8 mouse cellular contexts compared by ENCODE assay signal in the genomic region with DNA sequence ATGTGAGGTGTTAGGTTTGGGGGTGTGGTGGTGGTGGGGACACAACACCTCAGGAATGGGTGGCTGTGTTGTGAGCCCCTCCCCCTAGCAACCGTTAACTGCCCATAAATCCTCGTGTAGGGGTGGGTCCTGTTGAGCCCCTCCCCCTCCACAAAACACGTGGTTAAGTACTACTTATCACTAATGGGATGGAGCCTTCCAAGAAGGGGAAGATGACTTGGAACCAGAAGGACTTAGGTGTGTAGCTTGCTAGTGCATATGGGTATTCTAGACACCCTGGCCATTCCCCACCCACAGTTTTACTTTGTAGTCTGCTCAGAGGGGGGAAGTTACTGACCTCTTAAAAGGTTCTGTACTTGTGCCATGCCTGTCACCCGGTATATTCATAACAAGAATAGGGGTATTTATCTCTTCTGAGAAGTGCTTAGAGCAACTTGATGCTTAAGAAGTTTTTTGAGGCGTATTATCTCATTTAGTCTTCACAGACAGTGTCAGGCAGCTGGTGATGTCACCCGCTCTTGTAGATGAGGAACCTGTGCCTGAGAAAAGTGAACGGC. TPM values are rescaled to one million over a fixed set of nuclear protein-coding genes. Genes with fewer than 3 reads are reported as not detected.
DNase-seq lines count a peak whose midpoint lies in the region; ATAC-seq and TF ChIP-seq lines count a peak whose summit lies in the region.

No protein-coding gene starts in this region.

- no peak for DNase-seq in layer of hippocampus, adult 2 months (ENCODE audit: low spot score in 2 of 2)
- no peak for DNase-seq in layer of hippocampus, adult 11-12 months (ENCODE audit: low spot score)
- peak; percentile 22 for DNase-seq in brain, adult 2 months (ENCODE audit: low read depth, low spot score)
- DNase-seq in naive thymus-derived CD4-positive, alpha-beta T cell, adult 2 months (ENCODE audit: low read depth) = peak; percentile 52
- no peak for DNase-seq in left cerebral cortex, adult 11 months (ENCODE audit: low spot score)
- no peak for DNase-seq in cerebellum, adult 11 months

- no peaks in the 10 kb centered on the region for H3K27me3 ChIP-seq in hindbrain, embryonic 12.5 days
- H3K27me3 ChIP-seq in liver, embryonic 12.5 days (replicated peaks) = no peaks in the 10 kb centered on the region

- no peaks in the 10 kb centered on the region for H3K9me3 ChIP-seq in hindbrain, embryonic 12.5 days (replicated peaks)
- H3K9me3 ChIP-seq in liver, embryonic 12.5 days (replicated peaks) = no peaks in the 10 kb centered on the region

- H3K36me3 ChIP-seq in hindbrain, embryonic 12.5 days = no peaks in the 10 kb centered on the region
- 0 out of 2 replicates have a peak, but pooled peaks cover 3% of the 10 kb centered on the region for H3K36me3 ChIP-seq in liver, embryonic 12.5 days

- H3K4me2 ChIP-seq in hindbrain, embryonic 12.5 days (replicated peaks) = peak overlapping the region; percentile 87
- H3K4me2 ChIP-seq in liver, embryonic 12.5 days = peak overlapping the region; percentile 95

- peak overlapping the region; percentile 100 for H3K4me3 ChIP-seq in layer of hippocampus, adult 2 months
- H3K4me3 ChIP-seq in hindbrain, embryonic 12.5 days = peak overlapping the region; percentile 89
- peak overlapping the region; percentile 84 for H3K4me3 ChIP-seq in liver, embryonic 12.5 days

- TF ChIP-seq CTCF in layer of hippocampus, adult 2 months (conservative IDR thresholded peaks at IDR 0.05) = no peak

- H3K4me1 ChIP-seq in hindbrain, embryonic 12.5 days = peaks cover 17% of the 10 kb centered on the region
- peaks cover 28% of the 10 kb centered on the region for H3K4me1 ChIP-seq in liver, embryonic 12.5 days

- no peak for ATAC-seq in hindbrain, embryonic 12.5 days (ENCODE audit: low FRiP score)
- ATAC-seq in liver, embryonic 12.5 days = peak; percentile 69

- no peak overlapping the region for H3K27ac ChIP-seq in layer of hippocampus, adult 2 months
- no peak overlapping the region for H3K27ac ChIP-seq in hindbrain, embryonic 12.5 days
- peak overlapping the region; percentile 45 for H3K27ac ChIP-seq in liver, embryonic 12.5 days

- peak overlapping the region; percentile 95; the same call in 1 of the 2 replicates for H3K9ac ChIP-seq in hindbrain, embryonic 12.5 days
- H3K9ac ChIP-seq in liver, embryonic 12.5 days = peak overlapping the region; percentile 78; the same call in 1 of the 2 replicates

- 55% methylated on average over 7 of the region's 7 CpGs for WGBS in hindbrain, embryonic 12.5 days
- WGBS in liver, embryonic 12.5 days (ENCODE audit: insufficient replicate concordance) = 26% methylated on average over 7 of the region's 7 CpGs

RNA-seq across cellular contexts. Expression of gene Kif3b, which starts 1.2 kb away (rescaled TPM):
- total RNA-seq in layer of hippocampus, adult 2 months (2021) = 10 to 100 TPM; 50.6 to 55.7 TPM
- polyA plus RNA-seq in hindbrain, embryonic 12.5 days (2016; fragmentation: Nextera tagmentation; extraction: Ambion mirVana) = 12.3 and 12.7 TPM in 2 replicates
- polyA plus RNA-seq in liver, embryonic 12.5 days (2016; fragmentation: Nextera tagmentation; extraction: Ambion mirVana) = 2.7 and 2.9 TPM in 2 replicates

RNA-seq across cellular contexts. Expression of gene Pofut1, which starts 51.0 kb away (rescaled TPM):
- 10 to 100 TPM; 16.6 to 19.4 TPM for total RNA-seq in layer of hippocampus, adult 2 months (2021)
- polyA plus RNA-seq in hindbrain, embryonic 12.5 days (2016; fragmentation: Nextera tagmentation; extraction: Ambion mirVana) = 5.4 and 5.6 TPM in 2 replicates
- 3.6 and 4.3 TPM in 2 replicates for polyA plus RNA-seq in liver, embryonic 12.5 days (2016; fragmentation: Nextera tagmentation; extraction: Ambion mirVana)

RNA-seq across cellular contexts. Expression of gene Plagl2, which starts 51.2 kb away (rescaled TPM):
- total RNA-seq in layer of hippocampus, adult 2 months (2021) = 1 to 10 TPM; 5.5 to 5.8 TPM
- 15.5 and 19.0 TPM in 2 replicates for polyA plus RNA-seq in hindbrain, embryonic 12.5 days (2016; fragmentation: Nextera tagmentation; extraction: Ambion mirVana)
- polyA plus RNA-seq in liver, embryonic 12.5 days (2016; fragmentation: Nextera tagmentation; extraction: Ambion mirVana) = 24.4 and 26.8 TPM in 2 replicates

RNA-seq across cellular contexts. Expression of gene Asxl1, which starts 53.2 kb away (rescaled TPM):
- 10 to 100 TPM; 34.6 to 34.9 TPM for total RNA-seq in layer of hippocampus, adult 2 months (2021)
- polyA plus RNA-seq in hindbrain, embryonic 12.5 days (2016; fragmentation: Nextera tagmentation; extraction: Ambion mirVana) = 19.1 and 23.7 TPM in 2 replicates
- 12.2 and 12.5 TPM in 2 replicates for polyA plus RNA-seq in liver, embryonic 12.5 days (2016; fragmentation: Nextera tagmentation; extraction: Ambion mirVana)

Comparison
In these comparisons a context has a peak if more than half of its experiments do, and no peak if none do; other contexts are left out.
1. DNase-seq: peak in brain, adult 2 months (single experiment) and naive thymus-derived CD4-positive, alpha-beta T cell, adult 2 months (single experiment); none in layer of hippocampus, adult 2 months (0 of 2), layer of hippocampus, adult 11-12 months (single experiment), left cerebral cortex, adult 11 months (single experiment) and cerebellum, adult 11 months (single experiment).
2. Peak in every context shown above with its lines, with median percentiles within 50 percentile points of each other: H3K4me3 ChIP-seq.